Mouse (Mus musculus): ENCODE results near the gene Ptprk. TPM values are rescaled to one million over a fixed set of nuclear protein-coding genes. Genes with fewer than 3 reads are reported as not detected.

Gene Ptprk
- polyA plus RNA-seq, 1 experiment = 28.8 TPM

DNA sequence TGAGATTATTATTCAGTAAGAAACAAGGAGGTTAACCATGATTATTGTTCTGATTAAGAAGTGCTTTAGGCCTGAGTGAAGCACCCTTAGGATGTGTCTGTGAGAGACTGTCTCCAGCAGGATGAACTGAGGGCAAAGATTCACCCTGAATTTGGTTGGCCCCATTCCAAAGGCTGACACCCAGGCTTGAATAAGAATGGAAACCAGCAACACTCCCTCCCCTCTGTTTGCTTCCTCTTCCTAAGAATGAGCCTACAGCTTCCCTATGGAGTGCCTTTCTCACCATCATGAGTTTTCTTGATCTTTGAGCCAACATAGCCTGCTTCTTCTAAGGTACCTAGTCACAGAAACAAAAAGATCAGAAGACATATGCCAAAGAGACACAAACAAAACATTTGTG lies 350.8 kb downstream of the Ptprk start:
- Histone ChIP-seq H3K27me3 (ENCODE audit: control insufficient read depth, insufficient read depth, insufficient read length) (no peaks in the 10 kb centered on the region), H3K36me3 (ENCODE audit: control insufficient read depth, insufficient read depth) (no peaks in the 10 kb centered on the region), H3K4me3 (no peak overlapping the region), H3ac (ENCODE audit: control insufficient read depth, insufficient read length) (no peak overlapping the region), H3K79me2 (ENCODE audit: control insufficient read depth, insufficient read depth) (no peaks in the 10 kb centered on the region), H3K4me2 (ENCODE audit: low read depth) (no peak overlapping the region)
- TF ChIP-seq TCF12 (IDR thresholded peaks at IDR 0.05; ENCODE audit: insufficient read depth, poor library complexity, severe bottlenecking) (no peak), USF1 (IDR thresholded peaks at IDR 0.05; ENCODE audit: low read depth) (no peak), MYOG (IDR thresholded peaks at IDR 0.05; ENCODE audit: control insufficient read depth in 1 of 3, insufficient read depth in 1 of 3, insufficient read length in 2 of 3, low read depth in 2 of 3) (no peak), TCF3 (IDR thresholded peaks at IDR 0.05; ENCODE audit: insufficient read length, low read depth) (no peak), POLR2A (IDR thresholded peaks at IDR 0.05; ENCODE audit: insufficient read length, low read depth) (no peak), CEBPB (IDR thresholded peaks at IDR 0.05; ENCODE audit: insufficient read depth, poor library complexity, severe bottlenecking) (no peak), MYOD1 (IDR thresholded peaks at IDR 0.05; ENCODE audit: control insufficient read depth in 1 of 3, insufficient read length in 2 of 3, low read depth in 2 of 3) (no peak), MAX (IDR thresholded peaks at IDR 0.05; ENCODE audit: low read depth) (no peak), SRF (IDR thresholded peaks at IDR 0.05; ENCODE audit: control insufficient read depth, insufficient read length, low read depth) (no peak), REST (IDR thresholded peaks at IDR 0.05; ENCODE audit: insufficient read depth, insufficient read length) (no peak), E2F4 (IDR thresholded peaks at IDR 0.05; ENCODE audit: insufficient read depth) (no peak), POLR2AphosphoS2 (IDR thresholded peaks at IDR 0.05; ENCODE audit: insufficient read length, low read depth) (no peak)

DNA sequence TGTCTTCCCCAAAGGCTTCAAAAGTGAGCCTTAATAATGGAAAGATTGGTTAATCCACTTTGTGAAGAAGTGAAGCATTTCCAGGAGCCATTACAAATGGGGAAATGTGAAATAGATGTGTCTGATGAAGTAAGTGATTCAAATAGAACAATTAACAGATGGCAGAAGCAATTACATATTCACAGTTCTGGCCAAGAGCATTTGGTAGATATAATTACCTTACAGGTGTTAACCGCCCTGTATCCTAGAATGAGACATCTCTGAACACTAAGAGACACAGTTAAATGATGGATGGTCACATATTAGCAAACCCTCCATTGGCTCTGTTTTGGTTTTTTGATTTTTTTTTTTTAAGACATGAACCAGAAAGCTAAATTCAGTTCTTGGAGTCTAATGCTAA lies 361.5 kb downstream of the Ptprk start:
- TF ChIP-seq POLR2AphosphoS2 (IDR thresholded peaks at IDR 0.05; ENCODE audit: insufficient read length, low read depth) = no peak
- no peak for TF ChIP-seq MYOG (IDR thresholded peaks at IDR 0.05; ENCODE audit: control insufficient read depth in 1 of 3, insufficient read depth in 1 of 3, insufficient read length in 2 of 3, low read depth in 2 of 3)
- TF ChIP-seq E2F4 (IDR thresholded peaks at IDR 0.05; ENCODE audit: insufficient read depth) = no peak
- no peak for TF ChIP-seq TCF12 (IDR thresholded peaks at IDR 0.05; ENCODE audit: insufficient read depth, poor library complexity, severe bottlenecking)
- no peak for TF ChIP-seq USF1 (IDR thresholded peaks at IDR 0.05; ENCODE audit: low read depth)
- TF ChIP-seq POLR2A (IDR thresholded peaks at IDR 0.05; ENCODE audit: insufficient read length, low read depth) = no peak
- no peak for TF ChIP-seq CEBPB (IDR thresholded peaks at IDR 0.05; ENCODE audit: insufficient read depth, poor library complexity, severe bottlenecking)
- no peaks in the 10 kb centered on the region for H3K27me3 ChIP-seq (ENCODE audit: control insufficient read depth, insufficient read depth, insufficient read length)
- no peak overlapping the region for H3ac ChIP-seq (ENCODE audit: control insufficient read depth, insufficient read length)
- H3K79me2 ChIP-seq (ENCODE audit: control insufficient read depth, insufficient read depth) = no peaks in the 10 kb centered on the region
- no peak overlapping the region for H3K4me3 ChIP-seq
- H3K4me2 ChIP-seq (ENCODE audit: low read depth) = no peak overlapping the region
- H3K36me3 ChIP-seq (ENCODE audit: control insufficient read depth, insufficient read depth) = no peaks in the 10 kb centered on the region

DNA sequence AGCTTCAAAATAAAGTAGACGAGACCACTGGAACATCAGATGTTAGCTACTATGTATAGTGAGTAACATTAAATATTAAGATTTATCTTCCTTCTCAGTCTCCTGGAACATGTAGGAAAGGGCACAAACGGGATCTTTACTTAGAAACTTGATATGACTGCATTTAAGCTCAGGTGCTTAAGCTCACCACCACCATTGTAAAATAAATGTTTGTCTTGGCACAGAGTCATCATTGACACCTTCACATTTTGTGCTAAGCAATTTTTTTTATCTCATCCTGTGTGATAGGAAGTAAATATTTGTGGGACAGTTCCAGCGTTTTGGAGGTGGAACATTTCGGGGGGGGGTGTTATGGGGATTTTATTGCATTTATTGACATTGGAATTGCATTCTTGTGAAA lies 375.2 kb downstream of the Ptprk start:
- Histone ChIP-seq H3ac (ENCODE audit: control insufficient read depth, insufficient read length) (no peak overlapping the region), H3K79me2 (ENCODE audit: control insufficient read depth, insufficient read depth) (no peaks in the 10 kb centered on the region), H3K36me3 (ENCODE audit: control insufficient read depth, insufficient read depth) (no peaks in the 10 kb centered on the region), H3K4me3 (no peak overlapping the region), H3K4me2 (ENCODE audit: low read depth) (no peak overlapping the region), H3K27me3 (ENCODE audit: control insufficient read depth, insufficient read depth, insufficient read length) (no peaks in the 10 kb centered on the region)
- TF ChIP-seq USF1 (IDR thresholded peaks at IDR 0.05; ENCODE audit: low read depth) (no peak), E2F4 (IDR thresholded peaks at IDR 0.05; ENCODE audit: insufficient read depth) (no peak), MAX (IDR thresholded peaks at IDR 0.05; ENCODE audit: low read depth) (no peak), CEBPB (IDR thresholded peaks at IDR 0.05; ENCODE audit: insufficient read depth, poor library complexity, severe bottlenecking) (no peak)

DNA sequence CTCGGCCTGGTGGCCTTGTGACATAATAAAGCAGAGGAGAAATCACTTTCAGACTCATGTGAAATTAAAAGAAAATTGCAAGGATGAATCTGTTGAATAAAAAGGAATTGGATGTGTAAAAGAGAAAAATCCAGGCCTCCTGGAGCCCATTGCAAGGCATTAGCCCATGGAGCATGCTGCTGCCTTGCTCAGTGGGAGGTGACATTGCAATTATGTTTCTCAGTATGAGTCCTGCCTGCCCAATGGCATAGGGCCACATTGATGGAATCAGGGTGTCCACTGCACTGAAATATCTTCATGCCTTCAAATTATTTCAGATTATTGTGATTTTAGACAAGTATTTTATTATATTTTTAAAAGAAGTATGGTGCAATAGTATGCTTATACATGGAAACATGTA lies 376.0 kb downstream of the Ptprk start:
- Histone ChIP-seq H3K36me3 (ENCODE audit: control insufficient read depth, insufficient read depth) (no peaks in the 10 kb centered on the region), H3K4me2 (ENCODE audit: low read depth) (no peak overlapping the region)
- TF ChIP-seq REST (IDR thresholded peaks at IDR 0.05; ENCODE audit: insufficient read depth, insufficient read length) = no peak
- TF ChIP-seq MYOD1 (IDR thresholded peaks at IDR 0.05; ENCODE audit: control insufficient read depth in 1 of 3, insufficient read length in 2 of 3, low read depth in 2 of 3) = no peak
- no peak for TF ChIP-seq POLR2A (IDR thresholded peaks at IDR 0.05; ENCODE audit: insufficient read length, low read depth)
- no peak for TF ChIP-seq TCF3 (IDR thresholded peaks at IDR 0.05; ENCODE audit: insufficient read length, low read depth)
- TF ChIP-seq MYOG (IDR thresholded peaks at IDR 0.05; ENCODE audit: control insufficient read depth in 1 of 3, insufficient read depth in 1 of 3, insufficient read length in 2 of 3, low read depth in 2 of 3) = no peak
- TF ChIP-seq TCF12 (IDR thresholded peaks at IDR 0.05; ENCODE audit: insufficient read depth, poor library complexity, severe bottlenecking) = no peak
- no peak for TF ChIP-seq USF1 (IDR thresholded peaks at IDR 0.05; ENCODE audit: low read depth)
- no peak for TF ChIP-seq E2F4 (IDR thresholded peaks at IDR 0.05; ENCODE audit: insufficient read depth)
- TF ChIP-seq MAX (IDR thresholded peaks at IDR 0.05; ENCODE audit: low read depth) = no peak
- TF ChIP-seq SRF (IDR thresholded peaks at IDR 0.05; ENCODE audit: control insufficient read depth, insufficient read length, low read depth) = no peak
- TF ChIP-seq POLR2AphosphoS2 (IDR thresholded peaks at IDR 0.05; ENCODE audit: insufficient read length, low read depth) = no peak
- TF ChIP-seq CEBPB (IDR thresholded peaks at IDR 0.05; ENCODE audit: insufficient read depth, poor library complexity, severe bottlenecking) = no peak

GRCm38 (mm10) chr10:28458027-28458426 lies 383.4 kb downstream of the Ptprk start:
- H3K4me2 ChIP-seq (ENCODE audit: low read depth) = no peak overlapping the region
- TF ChIP-seq USF1 (IDR thresholded peaks at IDR 0.05; ENCODE audit: low read depth) (no peak), REST (IDR thresholded peaks at IDR 0.05; ENCODE audit: insufficient read depth, insufficient read length) (no peak), POLR2AphosphoS2 (IDR thresholded peaks at IDR 0.05; ENCODE audit: insufficient read length, low read depth) (no peak), SRF (IDR thresholded peaks at IDR 0.05; ENCODE audit: control insufficient read depth, insufficient read length, low read depth) (no peak), CEBPB (IDR thresholded peaks at IDR 0.05; ENCODE audit: insufficient read depth, poor library complexity, severe bottlenecking) (no peak), E2F4 (IDR thresholded peaks at IDR 0.05; ENCODE audit: insufficient read depth) (no peak), POLR2A (IDR thresholded peaks at IDR 0.05; ENCODE audit: insufficient read length, low read depth) (no peak), MYOG (IDR thresholded peaks at IDR 0.05; ENCODE audit: control insufficient read depth in 1 of 3, insufficient read depth in 1 of 3, insufficient read length in 2 of 3, low read depth in 2 of 3) (no peak), MYOD1 (IDR thresholded peaks at IDR 0.05; ENCODE audit: control insufficient read depth in 1 of 3, insufficient read length in 2 of 3, low read depth in 2 of 3) (no peak)
- H3K79me2 ChIP-seq (ENCODE audit: control insufficient read depth, insufficient read depth) = no peaks in the 10 kb centered on the region
- H3K36me3 ChIP-seq (ENCODE audit: control insufficient read depth, insufficient read depth) = no peaks in the 10 kb centered on the region
- H3K27me3 ChIP-seq (ENCODE audit: control insufficient read depth, insufficient read depth, insufficient read length) = no peaks in the 10 kb centered on the region
- H3ac ChIP-seq (ENCODE audit: control insufficient read depth, insufficient read length) = no peak overlapping the region
- H3K4me3 ChIP-seq = no peak overlapping the region

More for the DNA sequence above, 376.0 kb downstream of the Ptprk start:
- Histone ChIP-seq H3K4me3 (no peak overlapping the region), H3ac (ENCODE audit: control insufficient read depth, insufficient read length) (no peak overlapping the region), H3K79me2 (ENCODE audit: control insufficient read depth, insufficient read depth) (no peaks in the 10 kb centered on the region), H3K27me3 (ENCODE audit: control insufficient read depth, insufficient read depth, insufficient read length) (no peaks in the 10 kb centered on the region)

All from myocyte (in vitro differentiated cells).